Mouse (Mus musculus) ES-Bruce4 (cell line): ENCODE measurements around the gene Npas4. TPM values are rescaled to one million over a fixed set of nuclear protein-coding genes. Genes with fewer than 3 reads are reported as not detected.

Experiments used
- H3K27ac ChIP-seq: 2 replicates; pipeline ENCODE4 v1.5.1; 2012; ENCODE audit warnings: low read length, inconsistent platforms; ENCODE audit not compliant: insufficient read depth
- H3K27me3 ChIP-seq: 2 replicates; pipeline ENCODE4 v1.6.1; 2012; ENCODE audit warnings: mild to moderate bottlenecking, low read length, inconsistent platforms; ENCODE audit not compliant: control insufficient read depth, poor library complexity, insufficient read depth, severe bottlenecking
- H3K36me3 ChIP-seq: 2 replicates; pipeline ENCODE4 v1.6.1; 2012; ENCODE audit warnings: inconsistent platforms, mild to moderate bottlenecking, low read length, moderate library complexity; ENCODE audit not compliant: control insufficient read depth, poor library complexity, insufficient read depth, severe bottlenecking
- H3K4me1 ChIP-seq: one replicate; pipeline ENCODE4 v1.8.1; 2011; ENCODE audit warnings: low read length; ENCODE audit not compliant: control insufficient read depth, insufficient read depth
- H3K4me3 ChIP-seq: 2 replicates; pipeline ENCODE4 v1.5.1; 2011; ENCODE audit warnings: low read depth, mild to moderate bottlenecking, low read length
- H3K9ac ChIP-seq: 2 replicates; pipeline ENCODE4 v1.6.1; 2012; ENCODE audit warnings: low read depth, mild to moderate bottlenecking, inconsistent platforms; ENCODE audit not compliant: poor library complexity, severe bottlenecking
- H3K9me3 ChIP-seq: replicated peaks from 2 replicates; pipeline ENCODE4 v1.6.1; 2012; ENCODE audit warnings: mild to moderate bottlenecking, low read length, inconsistent platforms; ENCODE audit not compliant: control insufficient read depth, poor library complexity, insufficient read depth, severe bottlenecking
- CTCF ChIP-seq: IDR thresholded peaks from one replicate; pipeline ENCODE4 v1.8.1; 2011; ENCODE audit warnings: low read depth, low read length
- EP300 ChIP-seq: IDR thresholded peaks from 2 replicates; pipeline ENCODE4 v1.6.1; 2011; ENCODE audit warnings: low read depth, low read length; ENCODE audit not compliant: insufficient read depth
- POLR2A ChIP-seq: IDR thresholded peaks from one replicate; pipeline ENCODE4 v1.8.1; 2011; ENCODE audit warnings: low read length; ENCODE audit not compliant: insufficient read depth
- polyA plus RNA-seq: library from polyadenylated mRNA; stranded (reverse); fragments of >200 nt; gene quantifications from 2 replicates; pipeline ENCODE4 v1.2.4, GENCODE M21; 2011; ENCODE audit warnings: low read depth; ENCODE audit not compliant: missing spikeins, insufficient read depth, insufficient read length

Npas4 gene
- polyA plus RNA-seq, 1 experiment = 0.24 TPM

DNA sequence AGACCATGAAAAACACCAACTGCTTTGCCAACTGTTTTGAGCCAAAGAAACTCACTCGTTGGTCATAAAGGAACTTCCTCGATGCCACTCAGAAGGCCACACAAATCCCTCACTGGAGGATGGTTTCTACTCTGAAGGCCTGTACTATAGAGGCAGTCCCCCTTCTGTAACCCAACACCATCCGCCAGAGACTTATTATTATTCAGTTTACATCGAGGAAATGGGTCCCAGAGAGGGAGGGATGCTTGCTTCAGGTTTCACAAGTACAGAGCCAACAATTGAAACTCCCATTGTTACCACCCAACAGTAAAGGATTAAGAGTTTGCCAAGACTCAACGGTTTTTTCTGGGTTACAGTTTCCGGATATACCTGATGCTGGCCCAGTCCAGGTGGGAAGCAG, 44.6 kb downstream of the Npas4 start:
- Histone ChIP-seq H3K4me1 (peaks cover 3% of the 10 kb centered on the region), H3K9ac (no peak overlapping the region), H3K27ac (peak overlapping the region; percentile 63), H3K4me3 (no peak overlapping the region), H3K9me3 (no peaks in the 10 kb centered on the region), H3K36me3 (no peaks in the 10 kb centered on the region), H3K27me3 (no peaks in the 10 kb centered on the region)
- TF ChIP-seq CTCF (no peak), EP300 (no peak), POLR2A (no peak)

DNA sequence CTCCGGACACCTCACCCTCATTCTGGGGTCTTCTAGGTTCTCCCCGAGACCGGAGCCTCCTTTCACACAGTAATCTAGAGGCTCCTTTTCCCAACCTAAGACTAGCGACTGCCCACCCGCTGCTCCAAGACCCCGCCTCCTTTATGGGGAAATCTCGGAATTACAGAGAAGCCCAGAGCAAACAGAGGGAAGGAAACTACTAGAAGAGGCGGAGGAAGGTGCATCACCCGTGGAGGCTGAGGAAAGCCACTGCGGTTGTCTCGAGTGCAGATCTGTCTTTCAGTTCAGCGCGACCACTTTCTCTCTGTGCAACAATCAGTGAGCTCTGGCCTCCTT, 46.9 kb downstream of the Npas4 start:
- H3K4me3 ChIP-seq = peak overlapping the region; percentile 43
- TF ChIP-seq POLR2A (no peak), CTCF (no peak), EP300 (no peak)
- peak overlapping the region; percentile 56 for H3K9ac ChIP-seq
- no peaks in the 10 kb centered on the region for H3K9me3 ChIP-seq
- H3K4me1 ChIP-seq = peaks cover 3% of the 10 kb centered on the region
- H3K27ac ChIP-seq = no peak overlapping the region
- no peaks in the 10 kb centered on the region for H3K27me3 ChIP-seq
- no peaks in the 10 kb centered on the region for H3K36me3 ChIP-seq

DNA sequence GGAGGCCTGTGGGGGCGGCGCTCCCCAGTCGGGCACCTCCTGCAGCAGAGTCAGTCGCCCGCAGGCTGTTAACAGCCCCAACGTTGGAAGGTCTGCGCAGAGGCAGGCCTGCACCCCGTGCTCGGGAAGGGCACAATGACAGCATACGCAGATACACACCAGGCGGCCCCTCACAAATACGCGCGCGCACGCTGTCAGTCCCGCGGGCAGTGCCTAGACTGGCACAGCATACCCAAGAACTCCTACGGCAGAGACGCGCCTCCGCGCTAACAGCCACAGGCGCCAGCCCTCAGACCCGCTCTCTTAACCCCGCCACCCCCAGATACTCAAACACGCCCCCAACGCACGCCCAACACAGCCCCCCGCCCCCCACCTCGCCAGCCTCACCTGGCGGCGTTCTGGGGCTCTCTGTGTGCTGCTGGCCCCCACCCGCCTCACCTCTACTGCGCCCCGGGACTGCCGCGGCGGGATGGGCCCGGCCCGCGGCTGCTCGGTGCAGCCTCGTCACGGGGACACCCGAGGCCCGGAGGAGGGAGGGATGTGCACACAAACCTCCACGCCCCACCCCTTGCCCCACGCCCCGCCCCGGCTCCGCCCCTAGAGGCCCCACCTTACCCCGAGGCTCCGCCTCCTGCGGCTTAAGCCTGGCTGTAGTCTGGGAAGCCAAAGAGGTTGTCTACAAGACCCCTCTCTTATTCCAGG, 47.4 kb downstream of the Npas4 start, which contains the start of gene Peli3:
Peli3 (minus strand) TSS at position 577 of the 702 bp plus-strand sequence.
- H3K27ac ChIP-seq = no peak within 1 kb of the TSS
- H3K9me3 ChIP-seq = no peaks in the 10 kb centered on the region
- peak within 1 kb of the TSS; percentile 69 for H3K4me3 ChIP-seq
- TF ChIP-seq POLR2A (no peak), CTCF (no peak), EP300 (no peak)
- H3K36me3 ChIP-seq = no peaks in the 10 kb centered on the region
- peaks cover 3% of the 10 kb centered on the region for H3K4me1 ChIP-seq
- H3K9ac ChIP-seq = peak within 1 kb of the TSS; percentile 56
- H3K27me3 ChIP-seq = no peaks in the 10 kb centered on the region

DNA sequence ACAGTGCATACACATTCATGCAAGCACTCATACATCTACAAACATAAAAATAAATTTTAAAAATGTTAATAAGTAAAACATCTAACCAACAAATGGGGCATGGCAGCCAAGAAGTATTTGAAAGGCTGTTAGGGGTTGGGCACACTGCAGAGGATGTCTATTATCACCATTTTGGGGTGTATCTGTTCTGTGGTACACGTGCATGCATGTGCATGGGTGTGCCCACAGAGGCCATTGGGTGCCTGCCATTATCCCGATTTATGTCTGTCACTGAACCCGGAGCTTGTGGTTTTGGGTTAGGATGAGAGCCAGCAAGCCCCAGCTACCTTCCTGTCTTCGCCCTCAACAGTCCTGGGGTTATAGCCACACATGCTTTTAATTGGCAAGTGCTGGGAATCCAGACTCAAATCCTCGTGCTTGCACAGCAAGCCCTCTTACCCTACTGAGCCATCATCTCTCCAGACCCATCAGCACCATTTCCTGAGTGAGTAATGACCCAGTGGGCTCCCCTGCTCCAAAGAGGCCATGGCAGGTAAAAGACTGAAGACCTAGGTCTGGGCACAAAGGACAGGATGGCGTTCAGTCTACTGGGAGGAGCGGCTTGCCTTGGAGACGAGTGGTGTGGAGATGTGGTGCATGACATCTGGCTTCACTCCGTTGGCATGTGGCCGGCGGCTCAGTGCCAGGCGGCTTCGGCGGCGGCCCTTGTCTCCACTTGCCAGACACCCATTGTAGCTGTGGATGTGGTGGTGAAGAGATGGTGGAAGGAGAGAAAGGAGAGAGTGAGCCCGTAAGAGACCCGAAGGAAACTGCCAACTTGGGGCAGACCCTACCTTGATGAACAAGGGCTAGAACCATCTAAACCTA, 52.4 kb downstream of the Npas4 start:
- no peaks in the 10 kb centered on the region for H3K36me3 ChIP-seq
- TF ChIP-seq CTCF = no peak
- TF ChIP-seq POLR2A = no peak
- TF ChIP-seq EP300 = no peak
- H3K27me3 ChIP-seq = no peaks in the 10 kb centered on the region
- no peak overlapping the region for H3K4me3 ChIP-seq
- H3K4me1 ChIP-seq = no peaks in the 10 kb centered on the region
- H3K9me3 ChIP-seq = no peaks in the 10 kb centered on the region
- H3K27ac ChIP-seq = no peak overlapping the region
- no peak overlapping the region for H3K9ac ChIP-seq

DNA sequence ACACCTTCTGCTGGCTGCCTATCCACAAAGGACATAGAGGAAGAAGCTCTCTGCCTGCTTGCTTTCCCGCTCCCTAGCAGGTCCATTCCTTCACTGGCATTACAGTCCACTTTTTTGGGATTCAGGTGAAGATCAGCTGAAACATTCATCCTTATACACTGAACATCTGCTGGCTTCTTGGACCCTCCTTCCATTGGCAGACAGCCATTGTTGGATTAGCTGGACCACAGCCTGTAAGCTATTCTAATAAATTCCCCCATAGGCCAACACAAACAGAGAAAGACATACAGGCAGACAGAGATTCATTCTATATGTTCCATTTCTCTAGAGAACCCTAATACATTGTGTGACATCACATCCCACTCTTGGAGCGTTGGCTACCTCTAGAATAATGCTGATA, 53.2 kb downstream of the Npas4 start:
- no peak overlapping the region for H3K27ac ChIP-seq
- no peaks in the 10 kb centered on the region for H3K27me3 ChIP-seq
- no peak for TF ChIP-seq EP300
- no peak for TF ChIP-seq POLR2A
- no peak for TF ChIP-seq CTCF
- H3K36me3 ChIP-seq = no peaks in the 10 kb centered on the region
- H3K4me1 ChIP-seq = no peaks in the 10 kb centered on the region
- no peak overlapping the region for H3K9ac ChIP-seq
- no peak overlapping the region for H3K4me3 ChIP-seq
- no peaks in the 10 kb centered on the region for H3K9me3 ChIP-seq

Other genes with a start within 250 kb of the Npas4 start
- 7.2 and 7.4 TPM in 2 replicates for gene Rbm4b, start 233.8 kb downstream of the Npas4 start, polyA plus RNA-seq
- gene Rbm4, start 196.4 kb downstream of the Npas4 start, polyA plus RNA-seq = 67.6 and 72.7 TPM in 2 replicates
- 22.2 and 23.5 TPM in 2 replicates for gene Gm21992, start 178.7 kb downstream of the Npas4 start, polyA plus RNA-seq
- 79.2 and 85.2 TPM in 2 replicates for gene Rbm14, start 178.7 kb downstream of the Npas4 start, polyA plus RNA-seq
- 36.6 and 37.3 TPM in 2 replicates for gene Ccs, start 151.0 kb downstream of the Npas4 start, polyA plus RNA-seq
- 0.27 TPM in 1 of 2 replicates, not detected in the other for gene Ccdc87, start 150.9 kb downstream of the Npas4 start, polyA plus RNA-seq
- gene Ctsf, start 135.2 kb downstream of the Npas4 start, polyA plus RNA-seq = 13.5 and 13.6 TPM in 2 replicates
- gene Actn3, start 112.4 kb downstream of the Npas4 start, polyA plus RNA-seq = 4.5 and 4.8 TPM in 2 replicates
- 8.2 and 10.3 TPM in 2 replicates for gene Zdhhc24, start 111.6 kb downstream of the Npas4 start, polyA plus RNA-seq
- 3.9 and 5.3 TPM in 2 replicates for gene Bbs1, start 83.7 kb downstream of the Npas4 start, polyA plus RNA-seq
- 129 and 139 TPM in 2 replicates for gene Dpp3, start 62.0 kb downstream of the Npas4 start, polyA plus RNA-seq
- 2.7 and 3.9 TPM in 2 replicates for gene Peli3, start 47.2 kb downstream of the Npas4 start, polyA plus RNA-seq
- gene Mrpl11, start 28.2 kb downstream of the Npas4 start, polyA plus RNA-seq = 126 and 135 TPM in 2 replicates
- 16.8 and 18.5 TPM in 2 replicates for gene Slc29a2, start 33.5 kb upstream of the Npas4 start, polyA plus RNA-seq
- 8.9 and 10.9 TPM in 2 replicates for gene B4gat1, start 48.5 kb upstream of the Npas4 start, polyA plus RNA-seq
- not detected in 2 replicates for gene AC124502.3, start 48.6 kb upstream of the Npas4 start, polyA plus RNA-seq
- gene Brms1, start 51.0 kb upstream of the Npas4 start, polyA plus RNA-seq = 22.3 and 24.0 TPM in 2 replicates
- 19.2 and 22.7 TPM in 2 replicates for gene Rin1, start 60.2 kb upstream of the Npas4 start, polyA plus RNA-seq
- 3.1 and 3.7 TPM in 2 replicates for gene Cd248, start 77.8 kb upstream of the Npas4 start, polyA plus RNA-seq
- gene Tmem151a, start 95.2 kb upstream of the Npas4 start, polyA plus RNA-seq = 6.2 and 8.3 TPM in 2 replicates
- 40.6 and 47.3 TPM in 2 replicates for gene Yif1a, start 98.2 kb upstream of the Npas4 start, polyA plus RNA-seq
- 3.3 and 3.7 TPM in 2 replicates for gene Cnih2, start 108.2 kb upstream of the Npas4 start, polyA plus RNA-seq
- 70.5 and 75.3 TPM in 2 replicates for gene Rab1b, start 116.8 kb upstream of the Npas4 start, polyA plus RNA-seq
- gene Klc2, start 128.2 kb upstream of the Npas4 start, polyA plus RNA-seq = 24.5 and 24.7 TPM in 2 replicates